Mouse (Mus musculus): ENCODE measurements around the gene Rsph10b.

GRCm38 (mm10) chr5:143933414-143933813, 579 bp downstream of the Rsph10b start:
- no peak for TF ChIP-seq POLR2A (IDR thresholded peaks at IDR 0.05; ENCODE audit: insufficient read depth, low read depth, low read length)
- TF ChIP-seq EP300 (IDR thresholded peaks at IDR 0.05; ENCODE audit: insufficient read depth, low read depth, low read length) = no peak
